Mouse (Mus musculus) cerebellum, adult 9-11 months (tissue): ENCODE measurements at regions not wholly inside any gene's neighbourhood (a gene's known extent, or its start where the extent isn't known, plus 50 kb on each side); places are given as distances from the start of the nearest gene placed in this dataset.

Source experiments
- DNase-seq: peaks from one replicate; pipeline ENCODE4 v3.0.0; 2022

GRCm38 (mm10) chr1:183504103-183504841 lies 86.3 kb downstream of the Hhipl2 start:
- DNase-seq = peak; percentile 65

GRCm38 (mm10) chr1:183507893-183508292 lies 89.9 kb downstream of the Hhipl2 start:
- DNase-seq = no peak

GRCm38 (mm10) chr1:183510759-183511158 lies 92.7 kb downstream of the Hhipl2 start:
- DNase-seq = no peak

- DNase-seq = no peak
Observed at GRCm38 (mm10) chr1:183513876-183514275, 95.9 kb downstream of the Hhipl2 start.

- DNase-seq = peak; percentile 14
Observed at GRCm38 (mm10) chr1:183514281-183514983, 96.4 kb downstream of the Hhipl2 start.

GRCm38 (mm10) chr1:183514984-183515287 lies 96.9 kb downstream of the Hhipl2 start:
- DNase-seq = no peak

GRCm38 (mm10) chr1:183516167-183516566 lies 98.2 kb downstream of the Hhipl2 start:
- no peak for DNase-seq

- DNase-seq = no peak
Observed at GRCm38 (mm10) chr1:183517236-183517635, 99.2 kb downstream of the Hhipl2 start.

- no peak for DNase-seq
Observed at GRCm38 (mm10) chr1:183521569-183521968, 103.6 kb downstream of the Hhipl2 start.

- DNase-seq = no peak
Observed at GRCm38 (mm10) chr1:183533386-183533785, 115.4 kb downstream of the Hhipl2 start.

- no peak for DNase-seq
Observed at GRCm38 (mm10) chr1:183548752-183549387, 130.9 kb downstream of the Hhipl2 start.

- no peak for DNase-seq
Observed at GRCm38 (mm10) chr1:183552617-183553016, 134.6 kb downstream of the Hhipl2 start.

- no peak for DNase-seq
Observed at GRCm38 (mm10) chr1:183553219-183553618, 135.2 kb downstream of the Hhipl2 start.

GRCm38 (mm10) chr1:183562853-183563252 lies 144.8 kb downstream of the Hhipl2 start:
- no peak for DNase-seq

- DNase-seq = no peak
Observed at GRCm38 (mm10) chr1:183573621-183574585, 155.9 kb downstream of the Hhipl2 start.

- DNase-seq = no peak
Observed at GRCm38 (mm10) chr1:183584861-183585260, 166.8 kb downstream of the Hhipl2 start.

GRCm38 (mm10) chr1:183586406-183586805 lies 168.4 kb downstream of the Hhipl2 start:
- DNase-seq = peak; percentile 15

- no peak for DNase-seq
Observed at GRCm38 (mm10) chr1:183595306-183595705, 177.3 kb downstream of the Hhipl2 start.

- no peak for DNase-seq
Observed at GRCm38 (mm10) chr1:183600466-183600865, 182.5 kb downstream of the Hhipl2 start.

GRCm38 (mm10) chr1:183611966-183612694 lies 194.1 kb downstream of the Hhipl2 start:
- DNase-seq = no peak

GRCm38 (mm10) chr1:183619451-183620059 lies 201.5 kb downstream of the Hhipl2 start:
- no peak for DNase-seq

- DNase-seq = no peak
Observed at GRCm38 (mm10) chr1:183622341-183622740, 204.3 kb downstream of the Hhipl2 start.
